Mouse (Mus musculus): ENCODE results near the gene Gm10229. TPM values are rescaled to one million over a fixed set of nuclear protein-coding genes. Genes with fewer than 3 reads are reported as not detected.
"Not testable (repeated sequence)": the region's sequence is repeated elsewhere in the genome, so short reads cannot be mapped to it uniquely, and the experiment has no call there.

The Gm10229 gene
- polyA plus RNA-seq (2012; rRNA removed) = not detected in 2 replicates

DNA sequence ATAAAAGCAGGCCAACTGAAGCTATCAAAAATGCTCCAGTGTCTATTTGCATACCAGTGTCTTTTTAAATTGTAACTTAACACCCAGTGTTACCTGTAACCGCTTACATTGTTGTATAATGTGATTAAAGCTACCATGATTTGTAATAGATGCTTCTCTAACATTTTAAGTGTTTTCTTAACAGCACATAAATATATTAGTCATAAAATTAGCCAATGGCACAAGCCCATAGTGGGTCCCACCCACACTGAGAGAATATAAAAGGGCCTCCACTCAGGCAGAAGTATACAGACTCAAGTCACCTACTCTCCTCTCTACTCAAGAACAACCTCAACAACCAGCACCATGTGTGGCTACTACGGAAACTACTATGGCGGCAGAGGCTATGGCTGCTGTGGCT, at the start of gene Gm10229:
Gene Gm10229, plus strand, starts transcription at position 301 of the 400 bp plus-strand sequence.
- not testable (repeated sequence) for DNase-seq

DNA sequence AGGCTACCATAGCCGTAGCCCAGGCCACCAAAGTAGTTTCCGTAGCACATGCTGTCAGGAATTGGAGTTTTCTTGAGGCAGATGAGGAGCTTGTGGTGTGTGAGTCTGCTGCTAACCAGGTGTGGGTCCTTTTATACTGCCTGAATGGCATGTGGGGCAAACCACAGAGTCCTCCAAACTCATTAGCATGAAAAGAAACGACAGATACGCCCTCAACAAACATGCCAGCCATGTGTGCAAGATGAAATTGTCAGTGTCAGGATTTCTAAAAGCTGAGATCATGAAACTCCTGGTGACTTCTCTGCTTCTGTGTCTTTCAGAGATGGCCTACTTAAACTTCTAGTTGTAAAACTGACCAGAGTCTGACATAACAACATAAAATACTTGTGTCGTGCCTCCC, 4.4 kb upstream of the Gm10229 start, which contains the start of gene Krtap22-2:
Gene Krtap22-2, minus strand, starts transcription at position 101 of the 400 bp plus-strand sequence.
- no peak for DNase-seq
- TF ChIP-seq POLR2A (IDR thresholded peaks at IDR 0.05; ENCODE audit: borderline replicate concordance, extremely low read depth, low read depth, low read length) (no peak), CTCF (IDR thresholded peaks at IDR 0.05; ENCODE audit: insufficient read depth, low read length) (no peak)
- 73% methylated on average over 5 of the region's 5 CpGs for WGBS
- no peaks in the 10 kb centered on the region for H3K4me1 ChIP-seq (ENCODE audit: control insufficient read depth, insufficient read depth, low read length)
- H3K4me3 ChIP-seq (replicated peaks; ENCODE audit: extremely low read depth, low read depth, low read length) = no peak within 1 kb of the TSS

More for the DNA sequence above, at the start of gene Gm10229:
- WGBS = 86% methylated on average over 3 of the region's 3 CpGs
- not testable (repeated sequence) for H3K4me3 ChIP-seq (replicated peaks; ENCODE audit: extremely low read depth, low read depth, low read length); H3K4me1 ChIP-seq (ENCODE audit: control insufficient read depth, insufficient read depth, low read length)

DNA sequence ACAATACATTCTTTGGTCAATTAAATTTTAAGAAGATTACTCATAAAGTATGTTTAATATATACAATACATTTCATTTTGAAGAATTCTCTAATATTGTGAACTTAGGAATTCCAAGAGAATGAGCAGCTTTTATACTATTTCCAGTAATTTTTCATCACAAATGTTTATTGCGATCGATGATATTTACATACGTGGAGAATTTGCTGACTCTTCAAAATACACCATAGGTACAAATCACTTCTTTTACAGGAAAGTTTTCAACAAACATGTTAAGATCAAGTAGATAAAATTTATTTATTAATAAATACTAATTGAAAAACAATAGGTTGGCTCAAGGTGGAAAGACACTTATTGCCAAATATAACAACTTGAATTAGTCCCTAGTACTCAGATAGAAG, 1.1 kb upstream of the Gm10229 start:
- 96% methylated on average over 3 of the region's 3 CpGs for WGBS
- no peak overlapping the region for H3K4me3 ChIP-seq (replicated peaks; ENCODE audit: extremely low read depth, low read depth, low read length)
- TF ChIP-seq POLR2A (IDR thresholded peaks at IDR 0.05; ENCODE audit: borderline replicate concordance, extremely low read depth, low read depth, low read length) = no peak
- no peak for TF ChIP-seq CTCF (IDR thresholded peaks at IDR 0.05; ENCODE audit: insufficient read depth, low read length)

DNA sequence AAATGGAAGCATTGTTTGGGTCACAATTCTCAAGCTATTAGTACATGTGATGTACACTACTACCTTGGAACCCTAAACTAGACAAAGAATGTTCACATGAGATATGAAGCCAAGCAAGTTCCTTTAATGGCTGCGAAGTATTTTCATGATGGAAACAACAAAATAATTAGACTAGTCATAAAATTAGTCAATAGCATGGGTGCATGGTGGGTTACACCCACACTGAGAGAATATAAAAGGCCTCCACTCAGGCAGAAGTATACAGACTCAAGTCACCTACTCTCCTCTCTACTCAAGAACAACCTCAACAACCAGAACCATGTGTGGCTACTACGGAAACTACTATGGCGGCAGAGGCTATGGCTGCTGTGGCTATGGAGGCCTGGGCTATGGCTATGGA, 16.3 kb downstream of the Gm10229 start, which contains the start of gene Krtap6-1:
Gene Krtap6-1, plus strand, starts transcription at position 301 of the 400 bp plus-strand sequence.
- not testable (repeated sequence) for DNase-seq; H3K4me1 ChIP-seq (ENCODE audit: control insufficient read depth, insufficient read depth, low read length); H3K4me3 ChIP-seq (replicated peaks; ENCODE audit: extremely low read depth, low read depth, low read length)
- WGBS = 86% methylated on average over 3 of the region's 3 CpGs

More for the DNA sequence above, 1.1 kb upstream of the Gm10229 start:
- no peak for DNase-seq
- no peaks in the 10 kb centered on the region for H3K4me1 ChIP-seq (ENCODE audit: control insufficient read depth, insufficient read depth, low read length)

DNA sequence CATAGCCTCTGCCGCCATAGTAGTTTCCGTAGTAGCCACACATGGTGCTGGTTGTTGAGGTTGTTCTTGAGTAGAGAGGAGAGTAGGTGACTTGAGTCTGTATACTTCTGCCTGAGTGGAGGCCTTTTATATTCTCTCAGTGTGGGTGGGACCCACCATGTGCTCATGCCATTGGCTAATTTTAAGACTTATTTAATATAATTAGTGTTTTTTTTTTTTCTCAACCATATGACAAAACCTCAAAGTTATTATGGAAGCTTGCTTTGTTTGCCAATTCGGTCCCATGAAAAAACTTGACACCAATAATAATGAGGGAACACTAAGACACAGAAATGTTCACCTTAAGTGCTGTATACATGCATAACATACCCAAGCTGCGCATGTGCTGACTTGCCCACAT, 26.3 kb downstream of the Gm10229 start, which contains the start of gene Gm10228:
Gene Gm10228, minus strand, starts transcription at position 101 of the 400 bp plus-strand sequence.
- H3K4me3 ChIP-seq (replicated peaks; ENCODE audit: extremely low read depth, low read depth, low read length); DNase-seq; H3K4me1 ChIP-seq (ENCODE audit: control insufficient read depth, insufficient read depth, low read length): not testable (repeated sequence)
- 77% methylated on average over 2 of the region's 4 CpGs for WGBS

DNA sequence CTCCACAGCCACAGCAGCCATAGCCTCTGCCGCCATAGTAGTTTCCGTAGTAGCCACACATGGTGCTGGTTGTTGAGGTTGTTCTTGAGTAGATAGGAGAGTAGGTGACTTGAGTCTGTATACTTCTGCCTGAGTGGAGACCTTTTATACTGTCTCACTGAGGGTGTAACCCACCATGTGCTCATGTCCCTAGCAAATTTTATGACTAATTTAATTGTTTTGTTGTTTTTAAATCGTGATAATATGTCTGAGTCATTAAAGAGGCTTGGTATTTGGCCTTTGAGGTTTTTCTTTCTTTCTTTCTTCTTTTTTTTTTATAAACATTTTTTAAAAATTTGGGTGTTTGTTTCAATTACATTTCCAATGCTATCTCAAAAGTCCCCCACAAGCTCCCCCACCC, 32.7 kb downstream of the Gm10229 start, which contains the start of gene Krtap6-5:
Gene Krtap6-5, minus strand, starts transcription at position 101 of the 400 bp plus-strand sequence.
- TF ChIP-seq POLR2A (IDR thresholded peaks at IDR 0.05; ENCODE audit: borderline replicate concordance, extremely low read depth, low read depth, low read length) (no peak), CTCF (IDR thresholded peaks at IDR 0.05; ENCODE audit: insufficient read depth, low read length) (no peak)
- WGBS = 75% methylated on average over 3 of the region's 3 CpGs
- Histone ChIP-seq H3K4me3 (replicated peaks; ENCODE audit: extremely low read depth, low read depth, low read length) (no peak within 1 kb of the TSS), H3K4me1 (ENCODE audit: control insufficient read depth, insufficient read depth, low read length) (no peaks in the 10 kb centered on the region)
- no peak for DNase-seq

DNA sequence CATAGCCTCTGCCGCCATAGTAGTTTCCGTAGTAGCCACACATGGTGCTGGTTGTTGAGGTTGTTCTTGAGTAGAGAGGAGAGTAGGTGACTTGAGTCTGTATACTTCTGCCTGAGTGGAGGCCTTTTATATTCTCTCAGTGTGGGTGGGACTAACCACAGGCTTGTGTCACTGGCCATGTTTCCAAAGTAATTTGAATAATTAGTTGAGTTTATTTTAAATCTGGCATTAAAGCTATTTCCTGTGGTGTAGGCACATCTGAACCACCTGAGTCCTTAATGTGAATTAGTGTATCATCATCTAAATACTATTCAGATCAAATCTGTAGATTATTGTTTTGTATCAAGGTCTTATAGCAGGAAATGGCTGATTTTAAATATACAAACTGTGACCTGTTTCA, 48.8 kb downstream of the Gm10229 start, which contains the start of gene 1110025L11Rik:
Gene 1110025L11Rik, minus strand, starts transcription at position 101 of the 400 bp plus-strand sequence.
- H3K4me3 ChIP-seq (replicated peaks; ENCODE audit: extremely low read depth, low read depth, low read length); H3K4me1 ChIP-seq (ENCODE audit: control insufficient read depth, insufficient read depth, low read length); DNase-seq: not testable (repeated sequence)
- WGBS = no CpG with 5 or more reads among the region's 2 CpGs

Other genes with a start within 250 kb of the Gm10229 start
- gene 2310057N15Rik, start 241.1 kb upstream of the Gm10229 start, polyA plus RNA-seq (2012; rRNA removed) = not detected in 2 replicates
- not detected in 2 replicates for gene Gm5965, start 237.4 kb upstream of the Gm10229 start, polyA plus RNA-seq (2012; rRNA removed)
- gene Gm20741, start 203.1 kb upstream of the Gm10229 start, polyA plus RNA-seq (2012; rRNA removed) = not detected in 2 replicates
- gene Krtap15, start 195.1 kb upstream of the Gm10229 start, polyA plus RNA-seq (2012; rRNA removed) = not detected in 2 replicates
- gene Krtap14, start 189.1 kb upstream of the Gm10229 start, polyA plus RNA-seq (2012; rRNA removed) = not detected in 2 replicates
- not detected in 2 replicates for gene Krtap19-1, start 145.9 kb upstream of the Gm10229 start, polyA plus RNA-seq (2012; rRNA removed)
- not detected in 2 replicates for gene Krtap19-2, start 141.0 kb upstream of the Gm10229 start, polyA plus RNA-seq (2012; rRNA removed)
- gene Krtap19-3, start 137.2 kb upstream of the Gm10229 start, polyA plus RNA-seq (2012; rRNA removed) = not detected in 2 replicates
- gene Krtap19-4, start 130.2 kb upstream of the Gm10229 start, polyA plus RNA-seq (2012; rRNA removed) = not detected in 2 replicates
- gene Krtap19-5, start 118.8 kb upstream of the Gm10229 start, polyA plus RNA-seq (2012; rRNA removed) = not detected in 2 replicates
- gene Krtap19-9b, start 83.0 kb upstream of the Gm10229 start, polyA plus RNA-seq (2012; rRNA removed) = not detected in 2 replicates
- not detected in 2 replicates for gene Krtap16-3, start 52.4 kb upstream of the Gm10229 start, polyA plus RNA-seq (2012; rRNA removed)
- not detected in 2 replicates for gene Krtap22-2, start 4.5 kb upstream of the Gm10229 start, polyA plus RNA-seq (2012; rRNA removed)
- gene Krtap6-1, start 16.4 kb downstream of the Gm10229 start, polyA plus RNA-seq (2012; rRNA removed) = not detected in 2 replicates
- not detected in 2 replicates for gene Gm10228, start 26.2 kb downstream of the Gm10229 start, polyA plus RNA-seq (2012; rRNA removed)
- not detected in 2 replicates for gene Krtap6-5, start 32.6 kb downstream of the Gm10229 start, polyA plus RNA-seq (2012; rRNA removed)
- gene 1110025L11Rik, start 48.7 kb downstream of the Gm10229 start, polyA plus RNA-seq (2012; rRNA removed) = not detected in 2 replicates
- not detected in 2 replicates for gene Krtap6-3, start 68.7 kb downstream of the Gm10229 start, polyA plus RNA-seq (2012; rRNA removed)
- gene Gm6358, start 125.6 kb downstream of the Gm10229 start, polyA plus RNA-seq (2012; rRNA removed) = not detected in 2 replicates
- gene Gm10061, start 135.8 kb downstream of the Gm10229 start, polyA plus RNA-seq (2012; rRNA removed) = not detected in 2 replicates
- not detected in 2 replicates for gene Gm9789, start 142.7 kb downstream of the Gm10229 start, polyA plus RNA-seq (2012; rRNA removed)
- not detected in 2 replicates for gene Gm7735, start 154.2 kb downstream of the Gm10229 start, polyA plus RNA-seq (2012; rRNA removed)
- not detected in 2 replicates for gene 1110057P08Rik, start 159.5 kb downstream of the Gm10229 start, polyA plus RNA-seq (2012; rRNA removed)
- not detected in 2 replicates for gene Krtap20-2, start 190.6 kb downstream of the Gm10229 start, polyA plus RNA-seq (2012; rRNA removed)

All from lung, adult 2 months (tissue).